Mouse (Mus musculus) kidney, postnatal 0 days (tissue): ENCODE data around the gene Gm20388. TPM values are rescaled to one million over a fixed set of nuclear protein-coding genes. Genes with fewer than 3 reads are reported as not detected.

Experiments
- ATAC-seq: fragments of 200-750 bp; cut with Nextera tagmentation; replicated peaks from 2 replicates; pipeline ENCODE4 v1.8.0; 2017; ENCODE audit warnings: low read depth, moderate number of reproducible peaks, moderate TSS enrichment, moderate library complexity; ENCODE audit not compliant: low FRiP score
- DNase-seq: peaks from one replicate; pipeline ENCODE4 v3.0.0-alpha.2; 2016; ENCODE audit warnings: low spot score
- H3K27ac ChIP-seq: fragments of 300-500 bp; sonication (generic); 2 replicates; pipeline ENCODE4 v1.5.1; 2014; ENCODE audit warnings: mild to moderate bottlenecking
- H3K27me3 ChIP-seq: fragments of 300-500 bp; sonication (generic); 2 replicates; pipeline ENCODE4 v1.6.1; 2014; ENCODE audit warnings: low read length, mixed read lengths; ENCODE audit not compliant: insufficient read depth
- H3K36me3 ChIP-seq: fragments of 300-500 bp; sonication (generic); 2 replicates; pipeline ENCODE4 v1.6.1; 2014; ENCODE audit warnings: low read length, mixed read lengths; ENCODE audit not compliant: insufficient read depth
- H3K4me1 ChIP-seq: fragments of 300-500 bp; sonication (generic); replicated peaks from 2 replicates; pipeline ENCODE4 v1.6.1; 2014; ENCODE audit warnings: antibody characterized with exemption, low read length, mixed read lengths; ENCODE audit not compliant: insufficient read depth
- H3K4me2 ChIP-seq: fragments of 300-500 bp; sonication (generic); 2 replicates; pipeline ENCODE4 v1.6.1; 2014; ENCODE audit warnings: mild to moderate bottlenecking, low read length, moderate library complexity, mixed read lengths
- H3K4me3 ChIP-seq: fragments of 300-500 bp; sonication (generic); replicated peaks from 2 replicates; pipeline ENCODE4 v1.5.1; 2014; ENCODE audit warnings: low read depth, low read length
- H3K9ac ChIP-seq: fragments of 300-500 bp; sonication (generic); 2 replicates; pipeline ENCODE4 v1.6.1; 2014; ENCODE audit warnings: low read depth, low read length
- H3K9me3 ChIP-seq: fragments of 300-500 bp; sonication (generic); replicated peaks from 2 replicates; pipeline ENCODE4 v1.6.1; 2016; ENCODE audit warnings: low read length, inconsistent platforms, mixed read lengths
- CTCF ChIP-seq: IDR thresholded peaks from 2 replicates; pipeline ENCODE4 v1.5.1; 2016; ENCODE audit warnings: antibody characterized with exemption, low read depth, mild to moderate bottlenecking, moderate library complexity
- WGBS: fragments of 180-500 bp; shearing (Covaris S2); extraction: QIAGEN DNeasy Blood & Tissue Kit; methylation state at CpG from one replicate; pipeline ENCODE4 v1.1.7; 2014; 5-methylcytosine and 5-hydroxymethylcytosine counted together
- polyA plus RNA-seq: library from polyadenylated mRNA; unstranded; fragments of >200 nt; fragmentation: Nextera tagmentation; extraction: Ambion mirVana; gene quantifications from 2 replicates; pipeline ENCODE4 v1.2.1, GENCODE M21; 2015

The Gm20388 gene
- polyA plus RNA-seq, 1 experiment from 2014 or later: not detected

DNA sequence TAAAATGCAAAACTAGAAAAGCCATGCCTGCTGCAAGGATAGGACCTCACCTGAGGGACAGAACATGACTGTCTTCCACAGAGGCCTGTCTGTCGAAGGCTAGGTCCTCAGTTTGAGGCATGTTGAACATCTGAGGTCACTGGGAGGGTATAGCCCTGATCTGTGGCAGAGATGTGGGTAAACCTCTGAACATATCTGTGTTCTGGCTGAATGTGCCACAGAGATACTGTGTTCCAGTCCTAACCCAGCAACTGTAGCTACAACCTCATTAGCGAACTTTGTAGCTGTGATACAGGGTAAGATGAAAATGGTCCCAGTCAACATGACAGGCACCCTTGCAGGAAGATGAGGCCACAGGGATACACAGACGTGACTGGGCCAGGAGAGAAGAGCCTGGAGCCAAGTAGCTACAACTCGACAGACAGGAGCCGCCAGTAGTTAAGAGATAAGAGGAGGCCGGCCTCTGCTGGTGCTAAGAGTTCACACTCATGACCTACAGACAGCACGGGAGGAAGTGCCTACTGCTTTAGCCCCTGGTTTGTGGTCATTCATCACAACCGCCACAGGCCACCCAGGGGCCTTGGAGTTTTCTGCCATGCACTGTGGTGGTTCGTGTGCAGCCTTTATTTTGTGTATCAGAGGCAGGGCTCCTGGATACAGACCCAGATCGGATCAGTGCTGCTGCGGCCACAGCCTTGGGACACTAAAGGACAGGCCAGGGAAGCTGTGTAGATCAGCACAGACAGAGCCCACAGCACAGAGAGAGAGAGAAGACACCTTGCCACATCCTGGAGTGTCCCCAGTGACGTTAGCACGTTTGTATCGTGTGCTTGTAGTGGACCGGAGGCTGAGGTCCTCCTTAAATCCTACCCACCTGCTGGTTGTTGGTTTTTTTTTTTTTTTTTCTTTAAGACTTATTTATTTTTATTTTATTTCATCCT is 2439.0 kb downstream of the Gm20388 start:
- TF ChIP-seq CTCF: no peak
- 39% methylated on average over 15 of the region's 15 CpGs for WGBS

DNA sequence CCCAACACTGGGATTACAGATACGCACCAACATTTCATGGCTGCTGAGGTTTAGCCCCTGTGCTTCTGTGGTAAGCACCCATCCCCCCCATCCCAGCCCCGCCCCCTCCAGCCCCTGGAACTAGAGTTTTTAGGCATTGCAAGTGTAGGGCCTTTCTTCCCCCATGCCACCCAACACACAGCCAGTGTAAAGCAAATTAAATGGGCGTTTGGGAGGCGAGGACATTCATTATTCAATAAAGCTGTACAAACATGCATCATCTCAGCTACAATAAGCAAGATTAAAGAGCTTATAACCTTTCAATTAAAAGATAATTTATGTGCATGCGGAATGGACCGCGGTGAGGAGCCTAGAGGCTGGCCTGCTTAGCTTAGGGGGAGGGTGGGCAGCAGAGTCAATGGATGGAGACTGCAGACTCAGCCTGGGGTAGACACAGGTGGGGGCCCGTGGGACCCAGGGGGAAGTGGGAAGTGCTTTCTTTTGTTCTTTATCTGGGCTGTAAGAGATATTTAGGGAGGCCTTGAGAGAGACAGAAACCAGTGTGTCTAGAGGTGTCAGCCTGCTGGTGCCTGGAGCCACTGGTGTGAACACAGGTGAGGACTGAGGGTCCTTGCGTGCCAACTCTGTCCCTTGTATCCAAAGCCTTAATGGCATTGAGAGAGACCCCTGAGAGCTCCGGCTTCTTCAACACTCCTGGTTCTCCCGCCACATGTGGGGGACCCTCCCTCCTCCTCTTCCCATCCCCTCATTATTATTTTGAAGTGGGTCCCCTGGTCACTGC is 2439.9 kb downstream of the Gm20388 start:
- Histone ChIP-seq H3K4me2 (no peak overlapping the region), H3K4me3 (no peak overlapping the region), H3K27me3 (no peaks in the 10 kb centered on the region), H3K9ac (no peak overlapping the region), H3K36me3 (no peaks in the 10 kb centered on the region), H3K4me1 (no peaks in the 10 kb centered on the region), H3K27ac (no peak overlapping the region), H3K9me3 (no peaks in the 10 kb centered on the region)
- 49% methylated on average over 11 of the region's 11 CpGs for WGBS
- no peak for ATAC-seq
- no peak for TF ChIP-seq CTCF
- DNase-seq: no peak

More for the DNA sequence above, 2439.0 kb downstream of the Gm20388 start:
- no peaks in the 10 kb centered on the region; the same call in 1 of the 2 replicates for H3K4me1 ChIP-seq
- no peaks in the 10 kb centered on the region for H3K27me3 ChIP-seq
- no peaks in the 10 kb centered on the region for H3K9me3 ChIP-seq
- H3K27ac ChIP-seq: no peak overlapping the region
- no peak overlapping the region for H3K4me3 ChIP-seq
- no peak for DNase-seq
- no peak for ATAC-seq
- no peak overlapping the region for H3K4me2 ChIP-seq
- no peaks in the 10 kb centered on the region for H3K36me3 ChIP-seq
- H3K9ac ChIP-seq: no peak overlapping the region

DNA sequence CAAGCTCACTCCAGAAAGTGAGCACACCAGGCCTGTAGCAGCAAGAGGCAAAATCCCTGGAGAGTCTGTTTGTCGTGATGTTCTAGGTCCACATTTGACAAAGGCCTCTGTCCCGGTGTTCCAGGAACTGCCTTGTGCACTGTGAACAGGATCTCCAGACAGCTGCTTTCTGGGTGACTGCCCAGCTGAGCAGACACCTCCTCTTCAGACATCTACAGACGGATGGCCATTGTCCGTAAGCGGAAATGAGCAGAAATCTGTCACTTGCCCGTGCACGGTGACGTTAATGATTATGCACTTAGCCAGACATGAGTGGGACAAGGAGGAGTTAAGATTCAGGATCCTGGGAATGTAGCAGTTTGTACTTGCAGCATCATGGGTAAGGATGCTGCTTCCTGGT is 2443.5 kb downstream of the Gm20388 start:
- Histone ChIP-seq H3K36me3 (no peaks in the 10 kb centered on the region), H3K27me3 (no peaks in the 10 kb centered on the region), H3K9ac (no peak overlapping the region), H3K4me2 (no peak overlapping the region), H3K9me3 (no peaks in the 10 kb centered on the region), H3K4me1 (no peaks in the 10 kb centered on the region), H3K27ac (no peak overlapping the region), H3K4me3 (no peak overlapping the region)
- ATAC-seq (no peak), DNase-seq (no peak)
- no peak for TF ChIP-seq CTCF
- WGBS: 44% methylated on average over 8 of the region's 8 CpGs

DNA sequence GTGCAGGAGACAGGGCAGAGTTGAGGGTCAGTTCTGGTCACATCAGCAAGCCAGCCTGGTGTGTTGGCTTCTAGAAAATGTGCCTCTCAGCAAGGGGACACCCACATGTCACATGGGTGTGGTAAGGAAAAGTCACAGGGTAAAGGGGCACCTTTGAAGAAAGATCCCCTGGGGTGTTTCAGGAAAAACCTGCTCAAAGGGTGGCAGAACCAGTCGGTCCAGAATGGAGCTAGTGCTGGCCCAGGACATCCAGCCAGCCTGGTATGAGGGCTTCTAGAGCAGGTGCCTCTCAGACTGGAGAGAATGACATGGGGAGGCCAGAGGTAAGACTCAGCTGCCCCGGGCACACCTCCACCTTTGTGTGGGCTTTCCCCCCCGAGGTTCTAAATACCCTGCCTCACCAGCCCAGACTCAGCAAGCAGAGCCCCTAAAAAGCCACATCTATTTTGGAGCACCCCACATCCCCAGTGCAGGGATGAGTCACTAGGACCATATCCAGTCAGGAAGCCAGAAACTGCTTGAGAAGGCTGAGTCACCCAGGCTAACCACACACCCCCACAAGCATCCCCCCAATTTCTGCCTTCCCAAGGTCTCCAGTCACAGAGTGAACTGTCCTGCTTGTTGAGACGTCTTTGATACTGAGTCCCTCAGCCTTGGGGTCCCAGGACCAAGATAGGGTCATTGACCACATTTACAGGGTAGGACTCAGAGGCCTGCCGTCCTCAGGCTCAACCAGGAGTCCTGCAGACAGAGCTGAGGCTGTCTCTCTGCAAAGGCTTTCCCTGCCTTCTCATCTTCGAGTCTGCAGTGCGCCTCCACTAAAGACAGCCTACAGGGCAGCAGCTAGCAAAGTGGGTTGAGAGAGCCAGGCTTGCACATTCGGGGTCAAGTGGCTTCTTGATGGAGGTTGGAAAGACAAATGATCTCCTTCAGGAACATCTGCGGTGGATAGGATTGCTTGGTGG is 2445.3 kb downstream of the Gm20388 start:
- Histone ChIP-seq H3K4me1 (no peaks in the 10 kb centered on the region), H3K9me3 (no peaks in the 10 kb centered on the region), H3K4me2 (no peak overlapping the region), H3K36me3 (no peaks in the 10 kb centered on the region), H3K9ac (no peak overlapping the region), H3K4me3 (no peak overlapping the region), H3K27ac (no peak overlapping the region), H3K27me3 (no peaks in the 10 kb centered on the region)
- no peak for TF ChIP-seq CTCF
- WGBS: 69% methylated on average over 9 of the region's 9 CpGs
- DNase-seq: no peak
- peak; percentile 66; the same call in 1 of the 2 replicates for ATAC-seq

DNA sequence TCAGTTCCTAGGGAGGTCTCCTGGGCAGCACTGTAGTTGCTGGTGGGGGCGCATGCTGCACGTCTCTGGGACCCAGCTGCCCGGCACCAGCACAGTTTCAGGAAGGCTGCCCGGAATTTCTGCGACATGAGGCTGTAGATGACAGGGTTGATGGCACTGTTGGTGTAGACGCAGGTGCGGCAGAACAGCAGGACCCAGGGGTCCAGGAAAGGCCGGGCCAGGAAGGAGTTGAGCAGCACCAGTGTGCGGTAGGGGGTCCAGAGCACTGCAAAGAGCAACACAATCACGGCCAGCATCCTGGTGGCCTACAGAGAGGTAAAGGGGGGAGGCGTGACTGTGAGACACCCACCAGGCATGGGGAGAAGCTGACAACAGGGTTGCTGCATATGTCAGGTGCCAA is 2446.6 kb downstream of the Gm20388 start:
- no peak for ATAC-seq

More for the DNA sequence above, 2446.6 kb downstream of the Gm20388 start:
- WGBS: 70% methylated on average over 11 of the region's 11 CpGs
- Histone ChIP-seq H3K4me1 (no peaks in the 10 kb centered on the region), H3K9me3 (no peaks in the 10 kb centered on the region), H3K27me3 (no peaks in the 10 kb centered on the region), H3K4me2 (no peak overlapping the region), H3K27ac (no peak overlapping the region), H3K36me3 (no peaks in the 10 kb centered on the region), H3K4me3 (no peak overlapping the region), H3K9ac (no peak overlapping the region)
- no peak for DNase-seq
- TF ChIP-seq CTCF: no peak
